Mouse (Mus musculus) lung, postnatal 4 days (tissue): ENCODE results near the gene Ccdc40.

Experiments used
- DNase-seq, 2 experiments: peaks; one replicate each; pipeline ENCODE4 v3.0.0; 2021

Gene Ccdc40

DNA sequence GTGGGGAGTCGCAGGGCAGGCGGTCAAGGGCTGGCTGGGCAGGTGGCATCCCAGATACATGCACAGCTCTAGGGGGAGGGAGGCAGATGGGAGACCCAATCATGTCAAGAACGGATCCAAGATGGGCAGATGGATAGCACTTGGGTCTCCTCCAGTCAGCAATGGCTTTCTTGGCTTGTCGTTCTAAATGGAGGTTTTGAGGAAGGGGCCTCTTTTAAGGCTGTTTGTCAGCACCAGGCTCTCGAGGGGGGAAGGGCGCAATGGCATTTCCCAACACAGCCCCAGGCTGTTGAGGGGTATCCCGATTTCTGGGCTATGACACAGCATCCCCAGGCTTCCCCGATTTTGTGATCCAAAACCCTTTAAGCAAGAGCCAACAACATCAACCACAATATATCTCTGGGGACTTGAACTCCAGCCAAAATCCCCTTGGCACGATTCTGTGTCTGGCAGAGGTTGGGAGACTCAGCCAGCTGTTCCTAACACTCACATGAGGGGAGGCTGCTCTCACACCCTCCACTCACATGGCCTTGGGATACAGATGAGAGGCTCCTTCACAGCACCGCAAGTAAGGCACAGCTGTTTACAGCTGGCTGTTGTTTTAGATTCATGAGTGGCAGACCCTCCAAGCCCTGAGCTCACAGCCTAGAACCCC lies 18.9 kb upstream of the Ccdc40 start:
- DNase-seq: peak; percentile 79 to 89

DNA sequence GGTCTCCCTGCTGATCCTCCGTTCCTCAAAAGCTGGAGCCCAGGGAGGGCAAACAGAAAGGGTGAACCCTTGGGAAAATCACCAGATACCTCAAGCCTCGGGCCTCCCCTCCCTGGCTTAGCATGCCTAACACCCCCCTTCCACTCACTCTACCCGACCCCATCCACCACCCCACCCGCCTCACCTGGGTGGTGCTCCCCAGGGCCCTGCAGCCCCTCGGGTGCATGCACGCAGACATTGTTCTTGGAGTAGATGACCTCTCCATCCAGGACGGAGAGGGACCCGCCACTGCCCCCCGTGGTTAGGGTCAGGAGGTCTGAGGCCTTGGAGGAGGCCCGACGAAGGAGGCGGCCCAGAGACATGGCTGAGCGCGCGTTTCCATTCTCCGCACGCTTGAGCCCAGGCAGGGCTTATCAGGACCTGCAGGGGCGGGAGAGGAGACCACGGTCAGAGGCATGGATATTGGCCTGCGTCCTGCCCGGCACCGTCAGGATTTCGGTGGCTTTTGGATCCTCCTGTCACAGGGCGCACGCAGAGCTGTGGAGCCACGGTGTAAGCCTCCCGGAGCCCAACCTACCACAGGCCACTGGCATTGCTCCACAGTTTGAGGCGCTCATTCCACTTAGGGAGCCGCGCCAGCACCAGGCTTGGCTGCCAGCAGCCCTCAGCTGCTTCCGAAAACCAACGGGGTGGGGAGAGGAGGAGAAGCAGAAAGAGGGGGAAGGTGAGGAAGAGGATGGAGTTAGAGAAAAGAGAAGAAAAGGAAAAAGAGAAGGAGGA lies 17.9 kb upstream of the Ccdc40 start:
- peak; percentile 69 to 86 for DNase-seq

DNA sequence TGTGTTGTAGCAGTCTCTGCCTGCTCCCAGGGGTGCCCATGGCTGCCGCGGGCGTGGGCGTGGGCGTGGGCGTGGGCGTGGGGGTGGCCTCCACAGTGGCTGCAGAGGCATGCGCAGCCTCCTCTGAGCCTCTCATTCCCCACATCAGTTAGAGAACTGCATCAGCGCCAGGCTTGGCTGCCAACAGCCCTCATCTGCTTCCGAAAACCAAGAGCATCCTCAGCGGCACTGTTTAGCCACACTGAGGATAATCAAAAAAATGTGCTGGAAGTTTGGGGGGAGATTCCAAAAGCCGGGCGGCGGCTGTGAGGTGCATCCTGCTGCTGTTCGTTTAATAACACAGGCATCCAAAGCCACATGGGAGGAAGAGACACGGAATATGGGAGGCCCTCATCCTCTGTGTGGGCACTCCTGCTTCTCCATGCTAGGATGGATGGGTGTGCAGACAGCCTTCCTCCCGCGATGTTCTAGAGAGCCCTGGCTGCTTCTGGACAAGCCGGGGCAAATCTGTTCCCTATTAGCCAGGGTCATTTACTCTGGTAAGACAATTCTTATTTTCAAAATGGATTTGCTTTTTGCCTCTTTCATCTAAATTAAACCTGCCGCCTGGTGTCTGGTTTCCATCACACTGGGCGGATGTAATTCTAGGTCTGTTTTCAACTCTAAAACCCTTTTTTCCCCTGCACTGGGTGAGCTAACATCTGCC lies 16.6 kb upstream of the Ccdc40 start:
- DNase-seq: no peak

DNA sequence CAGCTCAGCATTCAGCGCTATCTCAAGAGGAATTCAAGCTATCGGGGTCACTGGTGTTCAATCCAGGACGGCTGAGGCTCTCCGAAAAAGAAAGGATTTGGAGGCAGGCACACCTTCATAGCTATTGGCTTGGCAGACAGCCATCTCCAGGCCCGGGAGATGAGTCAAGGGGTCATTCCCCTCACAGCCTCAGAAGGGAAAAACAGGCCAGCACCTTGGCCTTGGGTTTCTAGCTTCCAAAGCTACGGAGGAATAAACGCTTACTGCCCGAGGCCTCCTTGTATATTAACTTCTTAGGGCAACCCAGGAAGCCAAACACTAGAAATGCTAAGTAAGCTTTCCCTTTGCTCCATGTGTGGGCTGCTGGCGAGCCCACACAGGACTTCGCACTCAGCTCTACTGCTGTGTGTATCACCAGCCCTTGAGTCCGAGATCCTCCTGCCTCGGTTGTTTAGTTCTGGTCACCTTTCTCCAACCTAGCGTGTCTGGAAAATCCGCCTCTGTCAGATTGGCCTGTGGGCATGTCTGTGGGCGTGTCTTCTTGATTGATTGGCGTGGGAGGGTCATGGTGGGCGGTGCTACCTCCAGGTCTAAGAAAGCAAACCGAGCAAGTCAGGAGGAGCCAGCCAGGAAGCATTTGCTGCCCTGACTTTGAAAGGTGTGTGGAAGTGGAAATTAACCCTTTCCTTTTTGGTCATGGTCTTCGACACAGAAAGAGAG lies 15.0 kb upstream of the Ccdc40 start:
- DNase-seq: no peak

DNA sequence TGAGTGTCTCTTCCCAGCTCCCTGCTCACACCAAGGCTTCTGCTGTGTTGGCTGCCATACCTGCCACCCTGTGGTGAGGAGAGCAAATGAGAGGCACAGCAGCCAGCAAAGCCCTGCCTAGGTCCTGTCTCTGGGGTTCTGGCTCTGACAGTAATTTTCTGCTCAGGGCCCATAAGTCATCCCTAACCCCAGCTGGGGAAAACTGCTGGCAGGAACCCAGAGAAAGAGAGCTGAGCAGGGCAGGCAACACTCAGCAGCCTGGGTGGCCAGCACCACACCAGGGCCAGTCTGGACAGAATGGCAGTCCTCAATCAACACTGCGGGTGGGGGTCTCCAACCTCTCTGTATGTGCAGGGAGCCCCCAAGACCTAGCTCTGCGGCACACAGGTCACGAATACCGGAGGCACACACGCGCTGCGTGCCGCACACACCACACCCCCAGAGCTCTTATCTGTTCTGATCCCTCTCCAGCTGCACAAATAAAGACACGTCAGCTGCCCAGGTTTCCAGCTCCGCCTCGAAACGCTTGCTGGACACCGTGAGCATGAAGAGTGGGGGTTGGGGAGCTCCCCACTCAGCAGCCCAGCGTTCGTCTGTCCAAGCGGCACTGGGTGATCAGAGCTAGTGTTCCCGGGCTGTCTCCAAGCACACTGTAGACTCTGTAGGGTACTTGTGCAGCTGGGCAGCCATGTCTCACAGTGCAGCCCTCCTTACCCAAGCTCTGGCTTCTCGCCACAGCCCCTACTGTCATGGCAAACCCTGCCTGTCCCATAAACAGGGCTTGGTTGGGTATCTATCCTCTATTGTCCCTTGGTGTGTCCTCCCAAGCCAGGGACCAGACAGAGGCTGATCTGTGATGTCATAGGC lies 13.1 kb upstream of the Ccdc40 start:
- peak; percentile 69 to 83 for DNase-seq

DNA sequence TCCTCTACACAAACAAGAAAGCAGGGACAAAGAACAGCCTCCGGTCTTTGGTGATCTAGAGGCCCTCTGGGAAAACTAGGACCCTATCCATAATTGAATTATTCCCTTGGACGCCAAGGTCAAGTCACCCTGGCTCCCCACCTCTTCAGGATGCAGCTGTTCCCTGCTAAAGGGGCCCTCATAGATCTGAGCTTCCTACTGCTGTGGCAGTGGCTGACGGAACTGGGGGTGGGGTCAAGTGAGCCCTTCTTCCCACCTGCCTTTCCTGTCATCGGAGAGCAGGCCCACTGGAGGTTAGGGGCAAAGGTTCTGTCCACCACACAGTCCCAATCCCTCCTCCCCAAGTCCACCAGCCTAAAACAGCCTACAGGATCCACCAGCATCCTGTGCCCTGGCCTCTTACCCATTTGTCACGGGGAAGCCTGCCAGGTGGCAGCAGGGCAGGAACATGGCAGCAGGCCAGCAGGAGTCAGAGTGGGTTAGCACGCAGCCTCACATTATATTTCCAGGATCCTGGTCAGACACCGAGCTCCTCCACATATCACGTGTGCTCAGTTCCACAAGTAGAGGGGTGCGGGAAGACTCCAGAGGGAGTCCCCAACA lies 12.4 kb upstream of the Ccdc40 start:
- DNase-seq: peak; percentile 70 to 74

DNA sequence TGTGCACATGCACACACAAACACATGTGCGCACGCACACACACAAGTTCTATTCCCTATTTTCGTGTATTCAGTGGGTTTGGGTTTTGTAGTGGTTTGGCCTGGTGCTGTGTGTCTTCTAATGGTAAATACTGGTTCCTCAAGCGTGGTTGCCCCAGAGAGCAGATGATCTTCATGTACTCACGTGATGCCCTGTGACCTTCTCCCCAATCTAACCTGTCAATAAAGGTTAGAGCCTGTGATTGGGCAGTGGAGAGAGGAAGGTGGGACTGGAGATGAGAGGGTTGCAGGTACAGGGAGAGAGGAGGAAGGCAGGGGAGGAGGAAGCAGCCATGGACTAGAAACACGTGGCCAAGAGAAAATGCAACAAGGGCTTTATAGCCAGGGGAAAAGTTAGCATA lies 10.5 kb upstream of the Ccdc40 start:
- no peak for DNase-seq

DNA sequence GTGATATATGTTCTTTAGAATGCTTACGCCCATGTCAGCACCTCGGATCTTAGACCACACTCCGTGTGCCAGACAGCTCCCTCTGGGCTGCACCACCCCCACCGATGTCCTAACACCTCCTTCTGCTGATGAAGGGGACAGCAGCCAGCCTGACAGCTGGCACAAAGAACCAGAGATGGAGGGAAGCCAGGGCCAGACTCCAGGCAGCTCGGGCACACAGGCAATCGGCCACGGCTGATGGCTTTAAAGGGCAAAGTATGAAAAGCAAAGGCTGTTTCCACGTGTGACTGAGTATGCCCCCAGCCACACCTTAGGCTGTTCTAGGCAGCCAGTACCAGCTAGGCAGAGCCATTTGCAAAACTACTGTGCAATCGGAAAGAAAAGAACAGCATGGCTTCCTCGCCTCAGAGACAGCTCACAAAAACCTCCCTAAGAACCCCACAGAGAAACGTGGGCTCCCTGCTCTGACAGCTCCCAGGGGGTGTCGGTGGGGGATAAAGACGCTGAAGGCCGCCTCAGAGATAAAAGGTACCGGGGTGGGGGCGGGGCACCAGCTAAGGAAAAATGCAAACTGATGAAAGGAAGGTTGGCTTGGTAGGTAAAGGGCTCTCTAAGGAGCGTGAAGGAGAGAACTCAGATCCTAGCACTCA lies 8.4 kb upstream of the Ccdc40 start:
- peak; percentile 49 to 67 for DNase-seq

DNA sequence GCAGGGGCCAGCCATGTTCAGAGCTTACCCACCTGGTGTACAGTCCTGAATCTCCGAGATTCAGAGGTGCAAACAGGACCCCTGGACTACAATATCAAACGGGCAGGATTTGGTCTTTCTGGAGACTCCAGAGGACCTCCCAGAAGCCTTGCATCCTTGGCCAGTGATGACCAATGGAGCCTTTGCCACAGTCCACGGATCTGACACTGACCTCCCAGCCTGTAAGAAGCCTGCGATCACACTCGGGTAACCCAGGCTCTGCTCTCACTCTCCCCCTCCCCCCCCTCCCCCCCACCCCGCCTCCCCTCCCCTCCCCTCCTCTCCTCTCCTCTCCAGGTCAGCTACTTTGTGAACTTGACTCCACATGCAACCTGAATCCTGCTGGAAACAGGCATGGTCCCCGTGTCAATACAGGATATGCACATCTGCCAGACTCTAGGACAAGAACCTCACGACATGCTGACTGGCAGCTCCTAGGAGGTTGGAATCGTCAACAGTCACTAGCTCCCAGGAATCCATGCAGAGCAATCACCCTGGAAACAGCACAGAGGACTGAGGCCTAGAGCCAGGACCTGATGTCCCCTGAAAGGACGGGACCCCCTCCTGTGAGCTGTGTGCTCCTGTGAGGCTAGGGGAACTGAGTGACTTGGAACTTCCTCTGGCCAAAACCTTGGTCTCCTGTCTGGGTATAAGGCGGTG lies 6.4 kb upstream of the Ccdc40 start:
- DNase-seq: no peak

DNA sequence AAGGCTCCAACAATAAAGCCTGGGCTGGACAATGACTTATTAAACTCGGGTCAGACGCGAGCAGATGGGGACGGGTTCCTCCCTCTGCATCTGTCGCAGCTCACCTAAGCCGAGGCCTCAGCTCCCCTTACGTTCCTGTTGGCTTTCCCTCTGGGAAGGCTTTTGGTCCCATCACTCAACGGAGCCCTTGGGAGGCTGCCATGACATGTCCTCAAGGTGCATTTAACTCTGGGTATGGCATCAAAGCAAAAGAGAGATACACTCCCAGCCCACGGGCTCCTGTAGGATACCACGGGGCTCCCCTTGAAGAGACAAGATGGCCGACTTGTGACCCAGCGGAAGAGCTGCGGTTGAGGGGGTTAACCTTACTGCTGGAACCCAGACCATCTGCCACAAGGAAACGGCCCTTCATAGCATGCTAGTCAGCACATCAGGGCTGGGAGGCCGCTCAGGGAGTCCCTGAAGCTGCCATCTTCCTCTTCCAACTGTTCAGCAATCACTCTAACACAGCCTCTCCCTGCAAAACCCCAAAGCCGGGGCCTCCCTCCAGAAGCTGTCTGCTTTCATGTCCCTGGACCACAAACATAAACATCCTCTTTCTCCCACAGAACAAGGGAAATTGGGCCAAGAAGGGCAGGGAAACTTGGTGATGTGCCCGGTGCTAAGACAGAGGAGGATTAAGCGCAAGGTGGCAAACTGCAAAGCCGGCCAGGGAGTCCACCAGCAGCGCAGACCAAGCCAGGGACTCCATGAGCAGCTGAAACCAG lies 5.1 kb upstream of the Ccdc40 start:
- DNase-seq: peak; percentile 78 to 87

DNA sequence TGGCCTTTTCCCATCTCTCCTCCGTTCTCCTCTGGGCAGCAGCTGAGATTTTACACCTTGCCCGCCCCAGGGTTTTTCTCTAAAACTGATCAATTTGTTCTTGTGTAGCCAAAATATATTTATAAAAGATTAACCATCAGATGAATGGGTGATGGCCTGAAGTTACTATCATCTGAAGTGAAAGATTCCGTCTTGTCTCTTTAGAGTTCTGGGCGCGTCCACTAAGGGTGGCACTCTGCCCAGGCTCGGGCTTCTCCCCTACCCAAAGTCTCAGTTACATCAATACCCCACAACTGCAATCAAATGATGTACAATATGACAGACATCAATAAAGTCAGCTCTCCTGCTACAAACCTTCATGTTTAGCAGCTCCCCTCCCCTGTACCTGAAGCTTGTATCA lies 3.4 kb upstream of the Ccdc40 start:
- no peak for DNase-seq

DNA sequence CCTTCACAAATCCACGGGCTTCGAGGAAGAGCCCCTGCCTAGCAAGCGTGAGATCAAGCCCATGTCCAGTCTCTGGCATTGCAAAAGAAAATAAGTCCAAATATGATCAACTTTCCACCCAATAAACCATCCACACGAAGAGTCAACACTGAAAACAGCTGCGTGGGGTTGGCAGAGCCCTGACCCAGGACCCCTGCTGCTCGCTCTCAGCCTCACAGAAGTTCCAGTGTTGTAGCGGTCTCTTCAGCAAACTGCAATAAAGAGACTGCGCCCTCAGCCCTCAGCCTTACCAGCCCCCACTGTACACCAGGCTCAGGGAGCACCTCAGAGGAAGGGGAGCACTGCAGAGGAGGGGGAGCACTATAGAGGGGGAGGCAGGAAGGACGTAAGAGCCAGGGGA lies 2.7 kb upstream of the Ccdc40 start:
- no peak for DNase-seq

DNA sequence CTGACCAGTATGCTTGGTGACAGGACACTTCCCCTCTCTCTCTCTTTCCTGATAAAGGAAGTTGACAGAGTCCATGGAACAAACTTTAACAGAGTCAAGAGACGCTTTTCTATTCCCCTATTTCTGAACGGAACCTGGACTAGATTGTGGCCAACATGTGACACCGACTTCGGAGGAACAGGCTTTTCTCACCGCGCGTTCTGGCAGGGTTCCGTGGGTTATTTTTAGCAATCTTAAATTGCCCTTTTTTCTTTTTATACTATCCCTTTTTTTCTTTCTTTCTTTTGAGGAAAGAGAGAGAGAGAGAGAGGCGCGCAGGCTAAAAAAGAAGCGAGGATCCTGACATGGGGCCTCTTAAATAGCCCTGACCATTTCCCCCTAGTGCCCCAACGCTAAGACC lies 781 bp upstream of the Ccdc40 start:
- no peak for DNase-seq

DNA sequence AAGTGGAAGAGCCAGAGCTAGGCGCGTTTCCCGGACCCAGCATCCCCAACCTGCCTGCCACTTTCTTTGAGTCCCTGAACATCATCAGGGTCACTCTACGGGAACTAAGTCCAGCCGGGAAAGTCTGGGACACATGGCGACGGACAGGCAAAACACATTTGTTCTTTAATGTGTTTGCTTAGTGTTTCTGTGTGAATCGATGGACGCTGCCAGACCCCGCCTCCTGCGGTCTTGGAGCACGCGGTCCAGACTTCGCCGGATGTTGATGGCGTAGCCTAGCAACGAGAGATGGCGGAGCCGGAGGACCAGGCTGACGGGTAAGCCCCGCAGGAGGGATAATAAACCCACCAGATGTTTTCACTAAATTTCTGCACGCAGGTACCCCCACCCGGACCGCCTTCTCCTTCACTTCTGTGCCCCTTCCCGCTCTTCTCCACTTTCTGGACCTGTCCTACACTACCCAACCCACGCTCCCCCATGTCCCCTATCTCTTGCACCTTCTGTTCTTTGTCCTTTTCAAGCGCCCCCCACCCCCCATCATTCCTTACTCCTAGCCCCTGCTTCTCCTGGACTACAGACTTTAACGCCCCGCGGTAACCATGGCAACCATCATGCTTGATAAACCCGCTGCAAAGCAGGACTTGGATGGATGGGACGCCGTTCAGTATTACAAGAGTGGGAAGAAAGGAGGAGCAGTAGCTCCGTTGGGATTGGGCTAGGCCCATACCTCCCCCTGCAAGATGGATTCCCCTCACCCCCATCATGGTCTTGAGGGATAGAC lies 664 bp downstream of the Ccdc40 start:
- peak; percentile 81 to 87 for DNase-seq

DNA sequence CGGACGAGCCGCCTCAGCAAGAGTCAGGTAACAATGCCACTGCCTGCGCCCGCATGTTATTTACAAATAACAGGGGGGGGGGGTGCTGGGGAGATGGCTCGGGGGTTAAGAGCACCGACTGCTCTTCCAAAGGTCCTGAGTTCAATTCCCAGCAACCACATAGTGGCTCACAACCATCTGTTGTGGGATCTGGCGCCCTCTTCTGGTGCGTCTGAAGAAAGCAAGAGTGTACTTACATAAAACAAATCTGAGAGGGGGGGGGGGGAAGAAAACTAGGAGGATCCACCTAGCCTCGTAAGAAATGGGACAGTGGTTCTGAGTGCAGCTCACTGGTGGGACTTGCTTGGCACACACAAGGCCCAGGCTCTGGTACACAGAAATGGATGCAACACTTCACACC lies 6.4 kb downstream of the Ccdc40 start:
- no peak for DNase-seq

DNA sequence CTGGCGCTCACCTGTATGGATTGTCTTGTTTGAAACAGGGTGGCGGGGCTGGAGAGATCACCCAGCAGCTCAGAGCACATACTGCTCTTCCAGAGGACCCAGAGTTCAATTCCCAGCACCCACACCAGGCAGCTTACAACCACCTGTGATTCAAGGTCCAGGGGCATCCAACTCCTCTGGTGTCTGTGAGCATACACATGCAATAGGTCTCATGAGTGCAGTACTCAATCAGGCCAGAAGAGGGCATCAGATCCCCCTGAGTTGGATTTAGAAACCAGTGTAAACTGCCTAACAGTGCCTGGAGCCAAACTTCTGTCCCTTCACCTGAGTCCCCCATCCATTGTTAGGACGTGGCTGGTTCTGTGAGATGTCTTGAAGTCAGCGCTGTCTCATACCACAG lies 7.2 kb downstream of the Ccdc40 start:
- DNase-seq: peak; percentile 24 to 75

DNA sequence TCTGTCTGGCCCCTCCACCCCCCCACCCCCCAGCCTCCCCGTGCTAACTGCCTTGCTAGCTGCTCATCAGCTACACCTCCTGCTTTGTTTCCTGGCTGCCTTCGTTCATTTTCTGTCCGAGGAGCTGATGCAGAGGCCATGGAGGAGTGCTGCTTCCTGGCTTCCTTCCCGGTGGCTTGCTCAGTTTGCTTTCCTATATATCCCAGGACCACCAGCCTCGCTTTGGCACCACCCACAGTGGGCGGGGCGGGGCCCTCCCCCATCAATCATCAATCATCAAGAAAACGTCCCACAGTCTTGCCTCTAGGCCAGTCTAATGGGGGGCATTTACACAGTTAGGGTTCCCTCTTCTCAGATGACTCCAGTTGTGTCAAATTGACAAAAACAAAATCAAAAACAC lies 8.0 kb downstream of the Ccdc40 start:
- DNase-seq: peak in 1 of 2 experiments; percentile 24

DNA sequence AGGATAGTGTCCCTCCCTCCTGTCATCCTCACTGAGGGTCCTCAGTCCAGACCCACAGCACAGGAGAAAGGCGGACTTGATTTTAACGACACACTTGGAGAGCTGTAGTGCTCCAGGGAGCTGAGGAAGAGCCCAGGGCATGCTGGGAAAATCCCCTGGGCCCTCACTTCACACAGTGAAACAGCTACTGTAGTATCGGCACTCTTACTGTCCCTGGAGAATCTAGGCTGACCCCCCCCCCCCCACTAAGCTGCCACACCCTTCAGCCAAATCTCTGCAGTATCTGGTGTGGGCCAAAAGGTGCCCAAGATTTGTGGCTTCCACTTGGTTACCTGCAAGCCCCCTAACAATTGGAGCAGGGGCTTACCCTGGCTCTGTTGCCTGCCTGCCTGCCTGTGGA lies 8.6 kb downstream of the Ccdc40 start:
- no peak for DNase-seq
